Mouse (Mus musculus): ENCODE data around the gene Nrm.

Gene Nrm

DNA sequence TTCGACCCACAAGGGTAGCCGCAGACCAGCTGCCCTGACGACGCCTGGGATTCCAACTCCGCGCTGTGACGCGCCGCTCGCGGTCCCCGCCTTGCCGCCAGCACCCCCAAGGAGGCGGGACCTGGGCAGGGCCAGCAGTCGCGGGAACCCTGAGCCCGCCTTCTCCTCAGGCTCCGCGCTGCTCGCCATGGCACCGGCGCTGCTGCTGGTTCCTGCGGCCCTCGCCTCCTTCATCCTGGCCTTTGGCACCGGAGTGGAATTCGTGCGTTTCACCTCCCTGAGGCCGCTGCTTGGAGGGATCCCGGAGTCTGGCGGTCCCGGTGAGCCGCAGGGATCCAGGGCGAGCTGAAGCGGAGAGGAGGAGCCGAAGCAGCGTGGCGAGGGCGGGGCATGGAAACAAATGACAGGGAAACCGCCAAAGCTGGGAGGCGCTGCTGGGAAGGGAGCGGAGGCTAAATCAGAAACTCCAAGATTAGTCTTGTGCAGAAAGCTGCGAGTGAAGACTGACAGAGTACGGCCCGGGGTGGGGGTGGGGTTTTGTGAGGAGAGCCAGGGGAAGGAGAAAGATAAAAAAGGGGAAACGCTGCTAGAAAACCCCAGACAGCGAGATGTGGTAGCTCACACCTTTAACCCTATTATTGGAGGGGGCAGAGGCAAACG is at the start of gene Nrm:
TSS of gene Nrm (plus strand) at position 121 of the 660 bp plus-strand sequence.
- DNase-seq (ENCODE audit: low read depth): peak; percentile 94

DNA sequence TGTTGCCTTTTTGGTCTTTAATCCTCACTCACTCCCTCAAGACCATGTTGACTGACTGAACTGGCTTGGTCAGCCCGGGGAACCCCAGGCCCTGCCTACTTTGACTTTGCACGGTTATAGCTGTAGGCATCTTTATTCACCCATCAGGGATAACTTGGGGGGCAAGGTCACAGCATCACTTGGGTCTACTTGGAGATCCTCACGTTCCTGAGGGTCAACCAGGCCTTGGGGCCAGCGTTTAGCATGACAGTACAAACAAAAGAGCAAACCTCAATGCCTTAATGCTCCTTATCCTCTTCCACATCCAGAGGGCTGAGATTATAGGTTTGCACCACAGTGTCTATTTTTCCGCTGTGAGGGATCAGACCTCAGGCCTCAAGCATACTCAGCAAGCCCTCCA is 48.8 kb upstream of the Nrm start:
- DNase-seq (ENCODE audit: low read depth): no peak

DNA sequence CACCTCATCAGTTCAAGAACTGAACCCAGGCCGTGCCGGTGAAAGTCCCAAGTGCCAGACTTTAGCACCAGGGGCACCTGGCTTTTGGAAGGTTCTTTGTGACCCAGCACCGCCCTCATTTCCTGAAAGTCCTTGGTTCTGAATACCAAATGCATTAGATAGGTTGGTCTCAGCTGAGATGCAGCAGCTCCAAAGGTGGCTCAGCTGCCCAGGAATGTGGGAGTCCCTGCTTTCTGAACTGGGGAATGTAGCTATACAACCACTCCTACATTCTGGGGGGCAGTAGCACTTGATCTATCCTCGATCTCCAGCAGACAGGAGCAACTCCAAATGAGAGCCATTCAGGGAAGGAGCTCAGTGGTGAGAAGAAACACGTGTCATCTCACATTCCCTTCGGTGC is 48.4 kb upstream of the Nrm start:
- no peak for DNase-seq (ENCODE audit: low read depth)

DNA sequence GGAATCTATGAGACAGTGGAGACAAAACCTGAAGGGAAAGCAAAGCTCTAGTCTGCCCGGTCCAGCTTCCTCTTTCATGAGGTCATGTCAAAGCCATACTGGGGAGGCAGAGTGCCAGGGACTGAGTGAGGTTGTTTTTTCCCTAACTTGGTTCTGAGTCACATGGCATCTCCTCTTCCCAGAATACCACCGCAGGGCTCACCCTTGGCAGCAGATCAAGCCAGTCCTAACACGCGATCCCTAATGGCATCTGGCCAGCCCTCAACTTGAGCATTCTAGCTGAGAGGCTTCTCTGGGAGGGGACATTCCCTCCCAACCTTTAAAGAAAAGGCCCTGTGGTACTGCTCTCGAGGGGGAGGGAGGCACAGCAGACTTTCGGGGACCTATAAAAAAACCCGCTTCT is 47.9 kb upstream of the Nrm start:
- DNase-seq (ENCODE audit: low read depth): peak; percentile 95

DNA sequence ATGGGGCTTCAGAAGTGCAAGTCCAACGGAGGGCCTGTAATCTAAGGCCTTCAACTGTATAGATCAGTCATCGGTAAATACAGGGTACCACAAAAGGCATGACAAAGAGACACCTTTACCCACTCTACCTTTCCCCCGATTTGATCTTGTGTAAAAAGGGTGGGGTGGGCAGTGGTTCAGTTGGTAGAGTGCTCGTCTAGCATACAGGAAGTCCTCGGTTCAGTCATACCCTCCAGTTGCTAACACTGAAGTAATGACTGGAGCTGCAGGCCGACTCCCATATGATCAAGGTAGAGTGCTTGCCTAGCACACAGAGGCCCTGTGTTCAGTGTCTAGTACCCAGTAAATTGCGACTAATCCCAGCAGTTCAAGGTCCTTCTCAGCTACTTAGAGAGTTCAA is 47.5 kb upstream of the Nrm start:
- DNase-seq (ENCODE audit: low read depth): no peak

DNA sequence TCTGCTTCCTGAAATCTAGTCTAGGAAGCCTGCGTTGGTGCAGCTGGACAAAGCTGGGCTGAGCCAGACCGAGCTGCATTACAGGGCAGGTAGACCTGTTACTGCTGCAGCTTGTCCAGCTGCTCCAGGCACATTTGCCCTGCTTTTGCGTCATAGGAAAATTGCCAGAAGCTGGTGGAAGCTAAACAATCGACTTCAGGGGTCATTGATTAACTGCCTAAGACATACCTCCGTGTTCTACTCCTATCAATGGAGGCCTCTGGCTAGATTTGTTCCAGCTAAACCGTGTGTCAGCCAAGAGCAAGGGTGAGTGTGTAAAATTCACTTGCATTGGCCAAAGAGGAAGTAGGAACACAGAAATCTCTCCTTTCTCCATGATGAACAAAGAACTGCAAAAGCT is 46.4 kb upstream of the Nrm start:
- DNase-seq (ENCODE audit: low read depth): no peak

DNA sequence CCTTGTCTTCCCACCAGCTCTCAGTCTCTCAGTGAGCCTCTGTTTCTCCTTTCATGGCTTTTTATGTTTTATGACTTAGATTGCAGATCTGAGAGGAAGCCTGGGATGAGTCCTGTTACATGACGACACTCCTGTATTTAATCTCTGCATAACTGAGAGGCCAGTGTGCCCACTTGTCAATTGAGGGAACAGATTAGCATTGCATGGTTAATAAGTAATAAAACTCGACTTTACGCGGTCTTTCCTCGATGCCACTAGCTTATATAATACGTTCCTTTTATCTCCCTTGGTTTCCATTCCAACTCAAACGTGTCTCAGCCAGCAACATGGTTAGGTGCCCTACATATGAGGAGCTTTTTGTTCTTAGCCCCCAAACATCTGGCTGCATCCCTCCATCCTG is 45.3 kb upstream of the Nrm start:
- DNase-seq (ENCODE audit: low read depth): no peak

DNA sequence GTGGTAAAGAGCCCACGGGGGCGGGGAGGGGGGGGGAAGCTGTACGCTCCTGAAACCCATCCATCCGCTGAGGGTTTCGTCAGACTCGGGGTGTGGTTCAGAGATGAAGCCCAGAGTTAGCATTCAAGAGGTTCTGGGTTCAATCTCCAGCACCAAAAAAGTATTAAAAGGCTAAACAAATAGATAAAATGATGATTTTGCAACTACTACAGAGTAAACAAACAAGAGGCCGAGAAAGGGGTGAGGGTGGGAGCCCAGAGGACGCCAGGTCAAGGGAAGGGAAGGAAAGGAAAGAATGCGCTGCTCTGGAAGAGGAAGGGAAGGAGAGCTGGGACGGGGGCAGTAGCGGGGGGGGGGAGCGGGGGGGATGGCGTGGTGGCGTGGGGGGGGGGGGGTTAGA is 44.4 kb upstream of the Nrm start:
- no peak for DNase-seq (ENCODE audit: low read depth)

DNA sequence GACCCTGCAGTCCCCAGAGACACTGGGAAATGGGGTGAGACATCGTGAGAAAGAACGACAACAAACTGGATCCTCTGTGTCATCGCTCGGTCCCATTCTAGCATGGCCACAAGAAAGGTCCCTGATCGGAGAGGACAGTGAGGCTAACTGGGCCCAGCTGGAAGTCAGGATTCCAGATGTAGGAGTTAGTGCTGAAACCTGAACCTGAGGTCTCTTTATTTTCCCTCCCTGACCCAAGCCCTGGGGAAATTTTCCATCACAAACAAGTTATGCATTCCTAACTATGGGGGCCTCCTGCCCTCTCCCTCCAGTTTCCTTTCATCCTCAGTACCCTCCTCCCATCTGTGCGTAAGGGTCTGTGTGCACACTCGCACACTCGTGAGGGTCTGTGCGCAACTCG is 43.9 kb upstream of the Nrm start:
- DNase-seq (ENCODE audit: low read depth): no peak

DNA sequence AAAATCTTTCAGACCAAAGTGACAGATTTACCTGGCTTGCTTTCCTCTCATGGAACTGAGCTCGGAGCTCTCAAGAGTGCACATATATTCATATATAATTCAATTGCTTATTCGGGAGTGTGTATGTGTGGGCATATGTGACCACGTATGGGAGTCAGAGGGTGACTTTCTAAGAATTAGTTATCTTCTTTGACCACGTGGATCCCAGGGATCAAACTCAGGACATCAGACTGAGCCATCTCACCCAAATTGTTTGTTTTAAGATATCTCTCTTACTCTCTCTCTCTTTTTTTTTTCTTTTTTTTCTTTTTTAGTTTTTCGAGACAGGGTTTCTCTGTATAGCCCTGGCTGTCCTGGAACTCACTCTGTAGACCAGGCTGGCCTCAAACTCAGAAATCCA is 41.0 kb upstream of the Nrm start:
- DNase-seq (ENCODE audit: low read depth): no peak

DNA sequence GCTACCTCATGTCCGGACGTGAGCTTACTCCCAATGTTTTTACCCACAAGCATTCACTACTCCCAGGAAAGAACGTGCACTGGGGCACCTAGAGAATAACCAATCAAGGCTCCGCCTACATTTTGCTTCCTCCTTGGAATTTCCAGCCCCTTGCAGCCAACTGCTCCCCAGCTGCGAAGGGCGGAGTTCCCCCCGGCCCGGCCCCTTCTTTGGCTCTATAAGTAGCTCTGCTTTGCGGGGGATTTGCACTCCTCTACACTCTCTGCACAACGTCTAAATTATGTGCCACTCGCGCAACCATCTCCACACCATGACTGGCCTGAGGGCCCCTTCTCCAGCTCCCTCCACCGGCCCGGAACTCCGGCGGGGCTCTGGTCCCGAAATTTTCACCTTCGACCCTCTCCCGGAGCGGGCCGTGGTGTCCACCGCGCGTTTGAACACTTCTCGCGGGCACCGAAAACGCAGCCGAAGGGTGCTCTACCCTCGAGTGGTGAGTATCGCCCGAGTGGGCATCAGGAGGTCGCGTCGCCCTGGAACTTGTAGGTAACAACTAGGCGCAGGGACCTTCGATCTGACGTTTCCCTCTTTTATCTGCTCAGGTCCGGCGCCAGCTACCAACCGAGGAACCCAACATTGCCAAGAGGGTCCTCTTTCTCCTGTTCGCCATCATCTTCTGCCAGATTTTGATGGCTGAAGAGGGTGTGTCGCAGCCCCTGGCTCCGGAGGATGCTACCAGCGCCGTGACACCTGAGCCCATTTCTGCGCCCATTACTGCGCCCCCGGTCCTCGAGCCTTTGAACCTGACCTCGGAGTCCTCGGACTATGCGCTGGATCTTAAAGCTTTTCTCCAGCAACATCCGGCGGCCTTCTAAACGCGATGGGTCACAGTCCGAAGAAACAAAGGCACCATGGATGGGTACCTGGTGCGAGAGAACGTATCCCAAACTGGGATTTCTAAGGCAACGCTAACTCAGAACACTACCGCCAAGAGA is 39.4 kb upstream of the Nrm start, which contains the start of gene Ier3:
TSS of gene Ier3 (plus strand) at position 246 of the 992 bp plus-strand sequence.
- DNase-seq (ENCODE audit: low read depth): peak; percentile 97

DNA sequence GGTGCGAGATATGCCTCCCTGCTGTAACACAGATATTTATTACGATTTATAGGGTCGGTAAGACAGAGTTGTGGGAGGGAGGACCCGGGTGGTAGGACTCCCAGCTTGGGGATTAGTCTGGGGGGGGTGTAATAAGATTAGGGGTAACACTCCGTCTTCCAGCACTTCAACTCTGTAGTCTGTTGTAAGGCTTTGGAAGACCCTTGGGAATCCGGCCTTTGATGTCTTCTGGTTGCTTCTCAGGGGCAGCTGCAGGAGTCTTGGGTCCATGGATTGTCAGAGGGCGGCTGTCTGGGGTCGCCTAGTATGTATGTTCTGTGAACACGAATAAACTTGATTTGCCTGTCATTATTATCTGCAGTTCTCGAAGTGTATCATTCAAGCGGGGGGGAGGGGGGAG is 38.6 kb upstream of the Nrm start:
- DNase-seq (ENCODE audit: low read depth): no peak

DNA sequence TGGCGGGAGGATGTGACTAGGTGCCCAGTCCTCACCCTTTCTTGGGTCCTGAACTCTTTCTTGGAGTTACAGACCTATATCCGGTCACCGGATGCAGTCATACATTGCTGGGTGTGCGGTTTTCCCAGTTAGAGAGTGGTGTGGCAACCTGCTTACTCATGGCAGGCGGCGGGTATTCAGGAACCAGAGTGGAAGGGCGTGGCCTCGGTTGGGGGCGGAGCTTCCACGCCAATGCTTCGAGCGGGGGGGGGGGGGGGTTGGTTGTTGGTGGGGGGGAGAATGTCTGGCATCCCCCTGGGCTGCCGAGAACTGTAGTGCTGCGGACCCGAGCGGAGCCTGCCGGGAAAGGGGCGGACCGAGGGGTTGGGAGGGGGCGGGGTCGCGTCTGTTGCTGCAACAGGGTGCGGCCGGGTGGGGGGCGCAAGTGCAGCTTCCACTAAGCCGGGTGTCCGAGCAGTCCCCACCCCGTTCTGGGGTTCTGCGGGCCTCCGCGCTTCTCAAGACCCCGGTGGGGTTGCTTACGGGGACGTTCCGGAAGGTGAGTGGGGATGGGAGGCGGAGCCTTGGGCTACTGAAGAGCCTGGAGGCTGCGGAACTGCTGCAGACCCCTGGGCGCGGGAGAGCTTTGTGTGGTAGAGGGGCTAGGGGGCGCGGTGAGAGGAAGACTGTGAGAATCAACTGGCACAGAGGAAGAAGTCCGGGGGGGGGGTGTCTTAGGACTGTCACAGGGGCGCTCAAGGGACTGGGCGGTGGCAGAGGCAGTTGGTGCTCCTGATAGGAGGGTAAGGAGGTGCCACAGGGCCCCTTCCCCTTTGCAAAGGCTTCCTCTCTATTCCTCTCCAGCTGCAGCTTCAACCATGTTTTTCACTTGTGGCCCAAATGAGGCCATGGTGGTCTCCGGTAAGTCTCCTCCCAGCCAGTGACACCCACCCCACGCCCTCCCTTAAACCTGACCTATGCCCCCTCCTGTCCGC is 37.9 kb upstream of the Nrm start, which contains the start of gene Flot1:
TSS of gene Flot1 (plus strand) at position 267 of the 974 bp plus-strand sequence.
- peak; percentile 100 for DNase-seq (ENCODE audit: low read depth)

DNA sequence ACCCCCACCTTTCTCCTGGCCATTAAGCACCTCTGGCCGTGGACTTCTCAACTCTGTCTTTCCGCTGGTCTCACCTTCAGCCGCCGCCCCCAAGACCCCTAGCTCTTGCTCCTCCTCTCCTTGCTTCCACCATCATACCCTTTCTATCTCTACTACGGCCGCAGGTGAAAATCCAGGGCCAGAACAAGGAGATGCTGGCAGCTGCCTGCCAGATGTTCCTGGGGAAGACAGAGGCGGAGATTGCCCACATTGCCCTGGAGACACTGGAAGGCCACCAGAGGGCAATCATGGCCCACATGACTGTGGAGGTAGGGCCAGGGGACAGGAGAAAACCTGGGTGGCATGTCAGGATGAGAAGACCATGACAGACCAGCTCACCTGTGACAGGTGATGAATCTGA is 36.7 kb upstream of the Nrm start:
- DNase-seq (ENCODE audit: low read depth): peak; percentile 64

DNA sequence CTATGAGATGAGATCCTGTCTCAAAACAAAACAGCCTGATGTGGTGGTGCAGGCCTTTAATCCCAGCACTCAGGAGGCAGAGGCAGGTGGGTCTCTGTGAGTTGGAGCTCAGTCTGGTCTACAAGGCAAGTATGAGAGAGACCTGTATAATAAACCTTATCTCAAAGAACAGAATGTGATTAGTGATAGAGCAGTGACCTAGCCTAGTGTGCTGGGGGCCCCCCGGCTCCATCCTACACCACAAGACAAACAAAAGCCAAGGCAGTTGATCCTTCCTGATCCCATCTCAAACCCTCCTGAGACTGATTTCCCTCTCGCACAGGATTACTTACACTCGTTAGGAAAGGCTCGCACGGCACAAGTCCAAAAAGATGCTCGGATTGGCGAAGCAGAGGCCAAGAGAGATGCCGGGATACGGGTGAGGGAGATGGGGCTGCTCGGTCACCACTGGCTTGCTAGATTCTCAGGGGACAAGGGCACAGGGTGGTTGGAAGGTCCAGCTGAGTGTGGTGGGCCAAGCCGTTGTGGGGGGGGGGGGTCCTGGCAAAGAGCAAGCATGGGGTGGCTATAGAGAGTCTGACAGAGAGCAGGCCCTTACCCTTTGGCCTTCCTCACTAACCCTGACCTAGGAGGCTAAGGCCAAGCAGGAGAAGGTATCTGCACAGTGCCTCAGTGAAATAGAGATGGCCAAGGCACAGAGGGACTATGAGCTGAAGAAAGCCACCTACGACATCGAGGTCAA is 35.8 kb upstream of the Nrm start:
- no peak for DNase-seq (ENCODE audit: low read depth)

DNA sequence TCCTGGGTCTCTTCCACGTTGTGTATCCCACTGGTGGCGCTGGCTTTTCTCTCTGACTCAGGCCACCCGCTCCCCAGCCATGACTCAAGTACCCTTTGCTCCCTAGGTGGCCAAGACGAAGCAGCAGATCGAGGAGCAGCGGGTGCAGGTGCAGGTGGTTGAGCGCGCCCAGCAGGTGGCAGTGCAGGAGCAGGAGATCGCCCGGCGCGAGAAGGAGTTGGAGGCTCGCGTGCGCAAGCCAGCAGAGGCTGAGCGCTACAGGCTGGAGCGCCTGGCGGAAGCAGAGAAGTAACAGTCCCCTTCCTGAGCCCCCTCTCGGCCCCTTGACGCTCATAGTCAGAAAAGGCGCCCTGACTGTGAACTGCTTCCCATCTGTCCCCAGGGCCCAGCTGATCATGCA is 31.4 kb upstream of the Nrm start:
- DNase-seq (ENCODE audit: low read depth): peak; percentile 57

DNA sequence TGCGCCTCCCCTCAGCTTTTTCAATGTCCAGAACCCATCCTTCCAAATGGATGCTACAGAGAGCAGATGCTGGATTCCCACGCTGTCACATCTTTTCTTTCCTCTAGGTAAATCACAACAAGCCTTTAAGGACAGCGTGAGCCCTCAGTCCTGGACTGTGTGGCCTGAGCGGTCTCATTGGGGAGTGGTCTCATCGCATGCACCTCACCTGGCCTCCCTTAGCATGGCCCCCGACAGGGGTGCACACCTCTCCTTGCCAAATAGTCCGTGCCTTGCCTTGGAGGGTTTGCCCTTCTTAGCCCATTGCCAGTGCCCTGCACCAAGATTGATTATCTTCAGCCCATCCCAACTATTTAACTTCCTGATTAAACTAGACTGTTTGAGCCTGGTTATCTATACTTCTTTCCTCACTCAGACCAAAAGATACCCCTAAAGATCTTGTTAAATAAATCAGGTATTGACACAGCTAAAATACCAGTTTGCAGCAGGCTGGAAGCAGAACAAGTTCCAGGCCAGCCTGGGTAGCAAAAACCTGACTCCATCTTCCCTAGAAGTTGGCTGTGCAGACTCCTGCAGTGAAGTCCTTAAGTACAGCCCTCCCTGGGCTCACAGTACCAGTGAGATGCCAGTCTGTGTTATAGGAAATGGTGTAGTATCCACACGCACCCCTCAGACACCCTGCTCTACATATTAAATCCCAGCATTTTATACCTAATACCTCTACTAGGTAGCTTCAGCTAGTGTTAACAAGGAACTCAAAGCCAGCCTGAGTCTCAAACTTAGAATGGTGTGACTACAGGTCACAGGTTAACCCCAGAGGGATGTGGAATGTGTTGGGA is 28.5 kb upstream of the Nrm start:
- DNase-seq (ENCODE audit: low read depth): no peak

DNA sequence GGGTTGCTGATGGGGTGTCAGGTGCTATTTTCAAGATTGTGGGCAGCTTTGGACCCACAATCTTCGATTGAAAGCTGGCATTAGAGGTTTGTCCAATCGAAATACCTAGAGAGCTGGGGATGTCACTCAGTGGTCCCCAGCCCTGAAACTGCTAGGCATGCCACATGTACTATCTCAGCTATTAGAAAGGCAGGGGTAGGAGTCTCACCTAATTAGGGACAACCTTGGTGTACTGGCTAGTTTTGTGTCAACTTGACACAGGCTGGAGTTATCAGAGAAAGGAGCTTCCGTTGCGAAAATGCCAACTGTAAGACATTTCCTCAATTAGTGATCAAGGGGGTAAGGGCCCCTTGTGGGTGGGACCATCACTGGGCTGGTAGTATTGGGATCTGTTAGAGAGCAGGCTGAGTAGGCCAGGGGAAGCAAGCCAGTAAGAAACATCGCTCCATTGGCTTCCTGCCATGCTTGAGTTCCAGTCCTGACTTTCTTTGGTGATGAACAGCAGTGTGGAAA is 27.8 kb upstream of the Nrm start:
- DNase-seq (ENCODE audit: low read depth): peak; percentile 76

DNA sequence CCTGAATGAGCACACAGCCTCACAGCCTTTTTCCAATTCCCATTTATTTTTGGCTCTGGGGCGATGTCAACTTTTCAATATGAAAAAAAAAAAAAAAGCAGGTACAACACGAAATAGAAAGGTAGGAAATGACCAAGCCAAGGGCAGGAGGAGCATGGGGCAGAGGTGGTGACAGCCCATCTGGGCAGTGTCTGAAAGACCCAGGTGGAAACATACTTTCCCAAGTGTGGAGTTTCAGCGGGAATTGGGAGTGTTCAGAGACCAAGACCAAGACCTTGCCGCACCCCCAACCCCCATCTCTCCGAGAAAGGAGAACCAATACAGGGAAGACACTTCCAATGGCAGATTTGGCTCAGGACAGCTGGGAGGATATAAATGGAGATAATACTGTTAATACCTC is 27.2 kb upstream of the Nrm start:
- no peak for DNase-seq (ENCODE audit: low read depth)

Data from 416B (cell line).